In genomic region chr8:84454532-84454931, GRCm38 (mm10) we compare ENCODE assay signal across 7 mouse cellular contexts.
DNase-seq lines count a peak whose midpoint lies in the region; ATAC-seq and TF ChIP-seq lines count a peak whose summit lies in the region.

No protein-coding gene starts in this region.

- TF ChIP-seq CTCF in gastrocnemius, adult 2 months (IDR thresholded peaks at IDR 0.05) = no peak; the same call in 1 of the 2 replicates

- H3K4me1 ChIP-seq in neural tube, embryonic 15.5 days = peaks cover 14% of the 10 kb centered on the region

- H3K36me3 ChIP-seq in neural tube, embryonic 15.5 days = peaks cover 9% of the 10 kb centered on the region

- H3K4me2 ChIP-seq in neural tube, embryonic 15.5 days = no peak overlapping the region

- peak; percentile 33 to 68 for DNase-seq in spleen, postnatal 4 days (ENCODE audit: low spot score in 2 of 2)
- no peak for DNase-seq in spleen, adult 12 weeks (ENCODE audit: low spot score)
- peak; percentile 87 for DNase-seq in adrenal gland, postnatal 10 days
- DNase-seq in gastrocnemius, adult 2 months = peak; percentile 60
- DNase-seq in kidney, postnatal 4 days = peak; percentile 93 to 94
- DNase-seq in right cerebral cortex, postnatal 36 days (ENCODE audit: low spot score in 2 of 2) = no peak

- H3K9me3 ChIP-seq in neural tube, embryonic 15.5 days (replicated peaks) = no peaks in the 10 kb centered on the region

- no peak overlapping the region for H3K4me3 ChIP-seq in gastrocnemius, adult 2 months
- H3K4me3 ChIP-seq in neural tube, embryonic 15.5 days (replicated peaks) = no peak overlapping the region

- intact Hi-C loops in gastrocnemius, adult 2 months (cut with DNase I) = no loop called here

- ATAC-seq in neural tube, embryonic 15.5 days (ENCODE audit: low FRiP score) = no peak

- H3K27ac ChIP-seq in gastrocnemius, adult 2 months = no peak overlapping the region
- H3K27ac ChIP-seq in neural tube, embryonic 15.5 days (replicated peaks) = 0 out of 2 replicates have a peak overlapping the region, but pooled peaks have one; percentile 2

- no peak overlapping the region for H3K9ac ChIP-seq in neural tube, embryonic 15.5 days (replicated peaks)

- H3K27me3 ChIP-seq in neural tube, embryonic 15.5 days (replicated peaks) = no peaks in the 10 kb centered on the region

- 43% methylated on average over 6 of the region's 6 CpGs for WGBS in neural tube, embryonic 15.5 days

Comparison
In these comparisons a context has a peak if more than half of its experiments do, and no peak if none do; other contexts are left out.
1. DNase-seq: peak in spleen, postnatal 4 days (2 of 2), adrenal gland, postnatal 10 days (single experiment), gastrocnemius, adult 2 months (single experiment) and kidney, postnatal 4 days (2 of 2); none in spleen, adult 12 weeks (single experiment) and right cerebral cortex, postnatal 36 days (0 of 2).